Mouse (Mus musculus): ENCODE measurements around the gene Lcn9. TPM values are rescaled to one million over a fixed set of nuclear protein-coding genes. Genes with fewer than 3 reads are reported as not detected.

The Lcn9 gene
- polyA plus RNA-seq, 1 experiment from 2014 or later: not detected

DNA sequence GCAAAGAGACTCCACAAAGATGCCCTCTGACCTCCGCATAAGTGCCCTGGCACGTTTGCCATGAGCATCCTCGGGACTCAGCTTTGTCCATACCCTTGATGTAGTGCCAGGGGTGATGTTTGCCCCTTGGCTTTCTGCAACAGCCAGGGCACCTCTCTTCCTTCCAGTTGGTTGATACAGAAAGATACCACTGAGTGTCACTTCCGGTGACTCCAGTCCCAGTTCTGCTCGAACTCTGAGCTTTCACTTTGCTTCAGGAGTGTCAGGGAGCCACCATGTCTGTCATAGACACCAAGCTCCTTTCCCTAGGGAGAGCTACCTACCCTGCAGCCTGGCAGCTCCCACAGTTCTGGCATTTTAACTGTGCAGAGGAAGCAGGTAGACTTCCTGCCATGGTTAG, 31.0 kb downstream of the Lcn9 start:
- no peaks in the 10 kb centered on the region for H3K9me3 ChIP-seq
- 80% methylated on average over 5 of the region's 5 CpGs for WGBS
- no peak for ATAC-seq (ENCODE audit: low read depth)

DNA sequence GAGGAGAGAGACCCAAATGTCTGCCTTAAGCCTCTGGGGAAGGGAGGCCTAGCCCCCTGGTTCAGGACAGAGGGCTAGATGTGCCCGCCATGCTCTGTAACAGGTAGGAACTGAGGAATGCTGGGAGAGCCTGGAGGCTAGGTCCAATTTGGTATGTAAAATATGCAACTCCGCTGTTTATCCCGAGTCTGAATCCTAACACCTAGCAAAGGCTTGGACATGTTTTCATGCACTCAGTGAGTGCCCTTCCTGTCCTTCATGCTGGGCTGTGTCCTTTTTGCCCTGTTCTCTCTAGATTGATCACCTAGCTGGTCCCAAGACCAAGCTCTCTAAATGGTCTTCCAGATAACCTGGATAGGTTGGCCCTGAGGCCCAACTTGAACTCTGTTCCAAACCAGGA, 36.9 kb downstream of the Lcn9 start:
- no peaks in the 10 kb centered on the region for H3K36me3 ChIP-seq
- ATAC-seq (ENCODE audit: low read depth): no peak
- H3K9me3 ChIP-seq: no peaks in the 10 kb centered on the region
- H3K9ac ChIP-seq: no peak overlapping the region
- no peak overlapping the region for H3K27ac ChIP-seq (replicated peaks)
- WGBS: 86% methylated on average over 3 of the region's 3 CpGs
- H3K4me2 ChIP-seq: no peak overlapping the region
- no peak overlapping the region for H3K4me3 ChIP-seq
- peaks cover 24% of the 10 kb centered on the region for H3K4me1 ChIP-seq (replicated peaks)
- peaks cover 21% of the 10 kb centered on the region for H3K27me3 ChIP-seq

More for the DNA sequence above, 31.0 kb downstream of the Lcn9 start:
- Histone ChIP-seq H3K27me3 (no peaks in the 10 kb centered on the region), H3K4me3 (no peak overlapping the region), H3K27ac (replicated peaks) (no peak overlapping the region), H3K9ac (no peak overlapping the region), H3K36me3 (no peaks in the 10 kb centered on the region), H3K4me2 (no peak overlapping the region), H3K4me1 (replicated peaks) (no peaks in the 10 kb centered on the region)

DNA sequence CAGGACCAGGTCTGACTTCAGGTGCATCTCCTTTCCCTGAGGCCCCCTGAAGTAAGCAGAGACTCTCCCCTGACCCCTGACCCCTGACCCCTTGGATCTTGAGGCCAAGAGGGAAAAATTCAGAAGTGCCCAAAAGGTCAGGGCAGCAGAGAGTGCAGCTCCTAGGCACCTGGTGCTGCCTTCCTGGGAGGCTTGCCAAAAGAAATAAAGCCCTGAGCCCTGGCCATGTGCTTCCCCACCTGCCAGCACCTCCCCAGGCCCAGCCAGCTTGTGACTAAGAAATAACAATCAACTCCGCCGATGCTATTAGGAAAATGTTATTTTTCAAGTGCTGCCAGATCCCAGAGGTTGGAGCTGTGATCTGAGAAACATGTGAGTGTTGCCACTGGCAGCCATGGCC, 39.1 kb downstream of the Lcn9 start:
- Histone ChIP-seq H3K36me3 (no peaks in the 10 kb centered on the region), H3K4me3 (no peak overlapping the region), H3K9me3 (no peaks in the 10 kb centered on the region), H3K9ac (no peak overlapping the region), H3K27ac (replicated peaks) (no peak overlapping the region), H3K27me3 (peaks cover 37% of the 10 kb centered on the region), H3K4me1 (replicated peaks) (peaks cover 41% of the 10 kb centered on the region), H3K4me2 (no peak overlapping the region)
- 60% methylated on average over 2 of the region's 2 CpGs for WGBS
- ATAC-seq (ENCODE audit: low read depth): no peak

DNA sequence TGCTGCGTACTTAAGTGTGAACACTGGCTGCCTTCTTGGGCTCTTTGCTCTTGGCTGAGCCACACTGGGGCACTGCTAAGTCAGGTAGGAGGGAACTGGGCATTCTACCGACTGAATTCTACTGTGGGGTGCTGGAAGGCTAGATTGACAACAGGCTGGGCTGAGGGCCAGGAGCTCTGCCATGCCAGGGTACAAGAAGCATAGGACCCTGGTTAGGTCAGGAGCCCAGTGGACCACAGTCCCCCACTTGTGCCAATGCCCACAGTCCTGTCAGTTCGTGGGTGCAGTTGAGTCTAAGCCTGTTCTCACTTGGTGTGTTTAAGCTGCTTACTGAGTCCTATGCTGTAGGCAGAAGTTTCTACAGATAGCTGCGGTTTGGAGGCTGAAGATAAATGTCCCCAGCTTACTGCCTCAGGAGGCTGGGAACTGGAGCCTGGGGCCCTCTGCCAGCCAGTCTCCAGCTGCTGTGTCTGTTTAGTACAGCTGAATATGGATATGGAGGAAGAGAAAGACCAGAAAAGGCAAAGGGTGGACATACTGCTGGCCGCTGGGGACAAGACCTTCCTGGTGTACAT, 39.8 kb downstream of the Lcn9 start:
- peak overlapping the region; percentile 57; the same call in 1 of the 2 replicates for H3K4me3 ChIP-seq

DNA sequence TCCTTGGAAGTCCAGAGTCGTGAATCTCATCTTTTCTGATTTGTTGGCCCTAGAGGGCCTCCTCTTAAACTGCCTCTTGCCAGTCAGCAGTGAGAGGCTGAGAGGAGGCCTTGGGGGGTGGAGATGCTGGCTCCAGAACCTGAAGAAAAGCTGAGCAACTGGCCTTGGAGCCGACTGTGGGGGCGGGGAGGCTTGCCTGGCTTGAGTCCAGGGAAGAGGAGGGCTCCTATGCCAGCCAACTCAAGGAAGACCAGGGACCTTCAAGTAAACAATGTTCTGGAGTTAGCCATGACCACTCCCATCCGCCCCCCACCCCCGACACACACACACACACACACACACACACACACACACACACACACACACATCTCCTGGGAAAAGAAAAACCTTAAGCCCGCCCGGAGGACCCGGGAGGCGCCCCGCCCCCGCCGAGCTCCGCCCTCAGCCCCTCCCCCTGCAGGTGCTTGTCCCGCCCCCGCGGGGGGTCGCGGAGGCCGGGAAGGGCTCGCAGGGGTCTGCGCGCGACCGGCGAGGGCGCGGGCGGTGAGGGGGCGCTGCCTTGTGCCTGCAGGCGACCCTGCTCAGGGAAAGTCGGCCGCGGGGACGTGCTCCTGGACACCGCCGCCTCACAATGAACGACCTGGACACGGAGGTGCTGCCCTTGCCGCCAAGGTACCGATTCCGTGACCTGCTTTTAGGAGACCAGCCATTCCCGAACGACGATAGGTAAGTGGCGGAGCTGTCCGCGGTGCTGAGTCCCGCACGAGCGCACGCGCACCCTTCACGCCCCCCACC, 40.6 kb downstream of the Lcn9 start, which contains the start of gene Kcnt1:
Gene Kcnt1, plus strand, starts transcription at position 398 of the 795 bp plus-strand sequence.
- peak within 1 kb of the TSS; percentile 98 for H3K4me2 ChIP-seq
- peaks cover 45% of the 10 kb centered on the region for H3K4me1 ChIP-seq (replicated peaks)
- no peaks in the 10 kb centered on the region for H3K36me3 ChIP-seq
- H3K4me3 ChIP-seq: peak within 1 kb of the TSS; percentile 57
- ATAC-seq (ENCODE audit: low read depth): 0 out of 2 replicates have a peak, but pooled peaks have one; percentile 32
- H3K9me3 ChIP-seq: no peaks in the 10 kb centered on the region
- H3K27me3 ChIP-seq: peaks cover 37% of the 10 kb centered on the region
- no peak within 1 kb of the TSS for H3K27ac ChIP-seq (replicated peaks)
- peak within 1 kb of the TSS; percentile 68 for H3K9ac ChIP-seq
- under 1% methylated on average over 51 of the region's 53 CpGs for WGBS

More for the DNA sequence above, 39.8 kb downstream of the Lcn9 start:
- Histone ChIP-seq H3K4me2 (peak overlapping the region; percentile 98), H3K9me3 (no peaks in the 10 kb centered on the region), H3K27me3 (peaks cover 37% of the 10 kb centered on the region), H3K9ac (no peak overlapping the region), H3K36me3 (no peaks in the 10 kb centered on the region), H3K4me1 (replicated peaks) (peaks cover 45% of the 10 kb centered on the region), H3K27ac (replicated peaks) (no peak overlapping the region)
- no peak for ATAC-seq (ENCODE audit: low read depth)
- WGBS: 70% methylated on average over 5 of the region's 5 CpGs

DNA sequence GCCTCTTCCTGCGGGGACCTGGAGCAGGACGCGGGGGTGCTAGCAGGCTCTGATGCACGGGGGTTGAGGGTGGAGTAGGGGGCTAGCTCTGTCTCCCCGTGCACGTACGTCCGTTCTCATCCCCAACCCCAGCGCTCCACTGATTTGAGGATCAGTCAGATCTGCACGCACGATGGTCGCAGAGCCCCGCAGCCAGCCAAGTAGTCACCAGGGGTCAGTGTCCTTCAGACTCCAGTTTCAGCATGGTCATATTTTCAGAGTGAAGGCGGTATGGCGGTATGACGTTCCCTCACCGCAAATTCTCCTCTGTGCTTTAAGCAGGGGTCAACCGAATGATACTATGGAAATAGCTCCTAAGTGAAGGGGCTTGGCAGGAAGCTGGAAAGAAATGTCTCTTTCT, 41.3 kb downstream of the Lcn9 start:
- no peak overlapping the region for H3K27ac ChIP-seq (replicated peaks)
- H3K9ac ChIP-seq: peak overlapping the region; percentile 68
- ATAC-seq (ENCODE audit: low read depth): no peak
- peak overlapping the region; percentile 98 for H3K4me2 ChIP-seq
- no peaks in the 10 kb centered on the region for H3K9me3 ChIP-seq
- H3K4me1 ChIP-seq (replicated peaks): peaks cover 45% of the 10 kb centered on the region
- H3K27me3 ChIP-seq: peaks cover 37% of the 10 kb centered on the region
- peak overlapping the region; percentile 57 for H3K4me3 ChIP-seq
- 5% methylated on average over 18 of the region's 18 CpGs for WGBS
- no peaks in the 10 kb centered on the region for H3K36me3 ChIP-seq

- Histone ChIP-seq H3K9me3 (no peaks in the 10 kb centered on the region), H3K4me1 (replicated peaks) (peaks cover 45% of the 10 kb centered on the region), H3K36me3 (no peaks in the 10 kb centered on the region), H3K27me3 (peaks cover 37% of the 10 kb centered on the region), H3K4me3 (no peak overlapping the region), H3K9ac (no peak overlapping the region), H3K4me2 (no peak overlapping the region), H3K27ac (replicated peaks) (no peak overlapping the region)
- peak; percentile 22; the same call in 1 of the 2 replicates for ATAC-seq (ENCODE audit: low read depth)
- WGBS: 9% methylated on average over 4 of the region's 4 CpGs
These were observed 42.5 kb downstream of the Lcn9 start for GRCm38 (mm10) chr2:25865412-25865811.

GRCm38 (mm10) chr2:25866656-25867055, 43.7 kb downstream of the Lcn9 start:
- WGBS: 59% methylated on average over 5 of the region's 5 CpGs
- H3K4me3 ChIP-seq: no peak overlapping the region
- no peak overlapping the region for H3K27ac ChIP-seq (replicated peaks)
- H3K4me2 ChIP-seq: no peak overlapping the region
- H3K36me3 ChIP-seq: no peaks in the 10 kb centered on the region
- H3K9ac ChIP-seq: no peak overlapping the region
- no peaks in the 10 kb centered on the region for H3K9me3 ChIP-seq
- no peak for ATAC-seq (ENCODE audit: low read depth)
- peaks cover 37% of the 10 kb centered on the region for H3K27me3 ChIP-seq
- peaks cover 45% of the 10 kb centered on the region for H3K4me1 ChIP-seq (replicated peaks)

Other genes starting within 250 kb of the Lcn9 start
- gene Mamdc4, start 248.3 kb upstream of the Lcn9 start, polyA plus RNA-seq (2015; fragmentation: Nextera tagmentation; extraction: Ambion mirVana): 2.5 and 3.4 TPM in 2 replicates
- 180 and 188 TPM in 2 replicates for gene Phpt1, start 247.9 kb upstream of the Lcn9 start, polyA plus RNA-seq (2015; fragmentation: Nextera tagmentation; extraction: Ambion mirVana)
- gene Ajm1, start 241.4 kb upstream of the Lcn9 start, polyA plus RNA-seq (2015; fragmentation: Nextera tagmentation; extraction: Ambion mirVana): 7.1 and 8.4 TPM in 2 replicates
- gene Rabl6, start 214.6 kb upstream of the Lcn9 start, polyA plus RNA-seq (2015; fragmentation: Nextera tagmentation; extraction: Ambion mirVana): 65.7 and 74.3 TPM in 2 replicates
- gene Ccdc183, start 205.5 kb upstream of the Lcn9 start, polyA plus RNA-seq (2015; fragmentation: Nextera tagmentation; extraction: Ambion mirVana): 0.12 and 0.17 TPM in 2 replicates
- 37.7 and 41.2 TPM in 2 replicates for gene Tmem141, start 201.1 kb upstream of the Lcn9 start, polyA plus RNA-seq (2015; fragmentation: Nextera tagmentation; extraction: Ambion mirVana)
- gene Fcna, start 195.1 kb upstream of the Lcn9 start, polyA plus RNA-seq (2015; fragmentation: Nextera tagmentation; extraction: Ambion mirVana): 2.7 and 3.1 TPM in 2 replicates
- not detected in 2 replicates for gene Lcn8, start 170.0 kb upstream of the Lcn9 start, polyA plus RNA-seq (2015; fragmentation: Nextera tagmentation; extraction: Ambion mirVana)
- gene Lcn5, start 165.2 kb upstream of the Lcn9 start, polyA plus RNA-seq (2015; fragmentation: Nextera tagmentation; extraction: Ambion mirVana): not detected in 2 replicates
- not detected in 2 replicates for gene Lcn6, start 146.4 kb upstream of the Lcn9 start, polyA plus RNA-seq (2015; fragmentation: Nextera tagmentation; extraction: Ambion mirVana)
- not detected in 2 replicates for gene Lcn10, start 140.4 kb upstream of the Lcn9 start, polyA plus RNA-seq (2015; fragmentation: Nextera tagmentation; extraction: Ambion mirVana)
- gene Obp2a, start 123.1 kb upstream of the Lcn9 start, polyA plus RNA-seq (2015; fragmentation: Nextera tagmentation; extraction: Ambion mirVana): not detected in 2 replicates
- gene Bmyc, start 116.4 kb upstream of the Lcn9 start, polyA plus RNA-seq (2015; fragmentation: Nextera tagmentation; extraction: Ambion mirVana): 113 and 121 TPM in 2 replicates
- gene Obp2b, start 86.1 kb upstream of the Lcn9 start, polyA plus RNA-seq (2015; fragmentation: Nextera tagmentation; extraction: Ambion mirVana): not detected in 2 replicates
- not detected in 2 replicates for gene Lcn3, start 57.6 kb upstream of the Lcn9 start, polyA plus RNA-seq (2015; fragmentation: Nextera tagmentation; extraction: Ambion mirVana)
- gene Lcn11, start 46.1 kb upstream of the Lcn9 start, polyA plus RNA-seq (2015; fragmentation: Nextera tagmentation; extraction: Ambion mirVana): not detected in 2 replicates
- gene Gm13539, start 40.9 kb upstream of the Lcn9 start, polyA plus RNA-seq (2015; fragmentation: Nextera tagmentation; extraction: Ambion mirVana): not detected in 2 replicates
- not detected in 2 replicates for gene Glt6d1, start 7.3 kb upstream of the Lcn9 start, polyA plus RNA-seq (2015; fragmentation: Nextera tagmentation; extraction: Ambion mirVana)
- gene Sohlh1, start 24.1 kb downstream of the Lcn9 start, polyA plus RNA-seq (2015; fragmentation: Nextera tagmentation; extraction: Ambion mirVana): not detected in 2 replicates
- gene Kcnt1, start 40.6 kb downstream of the Lcn9 start, polyA plus RNA-seq (2015; fragmentation: Nextera tagmentation; extraction: Ambion mirVana): 10.7 and 11.3 TPM in 2 replicates
- 55.6 and 61.4 TPM in 2 replicates for gene Camsap1, start 160.1 kb downstream of the Lcn9 start, polyA plus RNA-seq (2015; fragmentation: Nextera tagmentation; extraction: Ambion mirVana)
- 116 and 124 TPM in 2 replicates for gene Ubac1, start 198.6 kb downstream of the Lcn9 start, polyA plus RNA-seq (2015; fragmentation: Nextera tagmentation; extraction: Ambion mirVana)